Mouse (Mus musculus): ENCODE data around the gene Hnrnpk.

GRCm38 (mm10) chr13:58402744-58403110 lies 416 bp downstream of the Hnrnpk start:
- TF ChIP-seq POLR2A (IDR thresholded peaks at IDR 0.05; ENCODE audit: control insufficient read depth, low read depth, low read length) (no peak), CTCF (IDR thresholded peaks at IDR 0.05; ENCODE audit: control insufficient read depth, insufficient read depth, insufficient replicate concordance, low read depth, low read length) (no peak)
